Mouse (Mus musculus) stomach, embryonic 14.5 days (tissue): ENCODE measurements around the gene Fam90a1b. TPM values are rescaled to one million over a fixed set of nuclear protein-coding genes. Genes with fewer than 3 reads are reported as not detected.
"Not testable (repeated sequence)": the region's sequence is repeated elsewhere in the genome, so short reads cannot be mapped to it uniquely, and the experiment has no call there.

Experiments used
- ATAC-seq: fragments of 200-750 bp; cut with Nextera tagmentation; 2 replicates; pipeline ENCODE4 v1.8.0; 2017; ENCODE audit warnings: low read depth, moderate TSS enrichment; ENCODE audit not compliant: insufficient number of reproducible peaks, insufficient read depth, low FRiP score
- H3K27ac ChIP-seq: fragments of 300-500 bp; sonication (generic); 2 replicates; pipeline ENCODE4 v1.5.1; 2014; ENCODE audit warnings: mild to moderate bottlenecking, low read length, moderate library complexity, mixed read lengths
- H3K27me3 ChIP-seq: fragments of 300-500 bp; sonication (generic); 2 replicates; pipeline ENCODE4 v1.6.1; 2014; ENCODE audit warnings: low read length, control low read depth, mixed read lengths; ENCODE audit not compliant: control insufficient read depth, insufficient read depth
- H3K36me3 ChIP-seq: fragments of 300-500 bp; sonication (generic); 2 replicates; pipeline ENCODE4 v1.6.1; 2014; ENCODE audit warnings: mild to moderate bottlenecking, control low read depth, low read length, moderate library complexity, mixed read lengths; ENCODE audit not compliant: control insufficient read depth, insufficient read depth
- H3K4me1 ChIP-seq: fragments of 300-500 bp; sonication (generic); 2 replicates; pipeline ENCODE4 v1.6.1; 2014; ENCODE audit warnings: low read length, control low read depth, mixed read lengths; ENCODE audit not compliant: control insufficient read depth, insufficient read depth
- H3K4me2 ChIP-seq: fragments of 300-500 bp; sonication (generic); replicated peaks from 2 replicates; pipeline ENCODE4 v1.6.1; 2014; ENCODE audit warnings: low read depth, low read length, control low read depth
- H3K4me3 ChIP-seq: fragments of 300-500 bp; sonication (generic); 2 replicates; pipeline ENCODE4 v1.5.1; 2014; ENCODE audit warnings: low read depth, low read length, control low read depth
- H3K9ac ChIP-seq: fragments of 300-500 bp; sonication (generic); replicated peaks from 2 replicates; pipeline ENCODE4 v1.6.1; 2014; ENCODE audit warnings: low read depth, mild to moderate bottlenecking, control low read depth, low read length, moderate library complexity, mixed read lengths
- H3K9me3 ChIP-seq: fragments of 300-500 bp; sonication (generic); 2 replicates; pipeline ENCODE4 v1.6.1; 2016; ENCODE audit warnings: low read depth, low read length, control low read depth; ENCODE audit not compliant: control insufficient read depth
- WGBS: fragments of 180-500 bp; shearing (Covaris S2); extraction: QIAGEN DNeasy Blood & Tissue Kit; methylation state at CpG from one replicate; pipeline ENCODE4 v1.1.7; 2014; 5-methylcytosine and 5-hydroxymethylcytosine counted together
- polyA plus RNA-seq: library from polyadenylated mRNA; unstranded; fragments of >200 nt; fragmentation: Nextera tagmentation; extraction: Ambion mirVana; gene quantifications from 2 replicates; pipeline ENCODE4 v1.2.1, GENCODE M21; 2014

Fam90a1b gene
- 0.13 and 0.18 TPM in 2 replicates for polyA plus RNA-seq

DNA sequence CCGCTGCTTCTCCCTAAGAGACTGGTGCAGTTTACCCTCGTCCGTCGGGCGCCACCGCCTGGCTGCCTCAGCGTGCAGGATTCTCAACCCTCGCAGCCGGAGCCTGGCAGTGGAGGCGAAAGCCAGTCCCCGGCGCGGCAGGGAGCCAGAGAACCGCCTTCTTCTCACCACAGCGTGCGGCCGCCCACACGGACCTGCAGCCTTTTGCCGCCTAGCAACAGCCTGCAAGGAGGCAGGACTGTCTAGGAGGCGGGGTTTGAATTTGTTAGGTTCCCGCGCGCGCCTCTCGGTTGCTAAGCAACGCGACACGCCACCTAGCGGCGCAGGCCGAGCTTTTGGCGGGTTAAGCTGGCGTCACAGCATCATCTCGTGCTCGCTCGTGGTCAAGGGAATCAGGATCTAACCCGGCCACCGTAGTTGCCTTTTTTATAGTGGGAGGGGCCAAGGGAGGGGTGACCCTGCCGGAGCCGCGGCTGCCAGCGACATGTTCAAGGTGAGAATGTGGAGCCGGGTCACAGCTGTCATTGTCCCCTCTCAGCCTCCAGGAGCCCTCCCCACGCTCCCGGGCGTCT, at the start of gene Fam90a1b, which contains the start of gene Apoo:
Gene Fam90a1b, minus strand, starts transcription at position 108 of the 572 bp plus-strand sequence.
Gene Apoo, plus strand, starts transcription at position 448 of the 572 bp plus-strand sequence.
- peak within 1 kb of the TSS; percentile 36; the same call in 1 of the 2 replicates for H3K9ac ChIP-seq
- 0 out of 2 replicates have a peak, but pooled peaks cover 4% of the 10 kb centered on the region for H3K27me3 ChIP-seq
- peak within 1 kb of the TSS; percentile 50 for H3K4me3 ChIP-seq
- peak within 1 kb of the TSS; percentile 40 for H3K4me2 ChIP-seq
- no peaks in the 10 kb centered on the region for H3K36me3 ChIP-seq
- no peaks in the 10 kb centered on the region for H3K9me3 ChIP-seq
- 20% methylated on average over 42 of the region's 46 CpGs for WGBS
- ATAC-seq: peak; percentile 99
- no peaks in the 10 kb centered on the region for H3K4me1 ChIP-seq
- no peak within 1 kb of the TSS for H3K27ac ChIP-seq

DNA sequence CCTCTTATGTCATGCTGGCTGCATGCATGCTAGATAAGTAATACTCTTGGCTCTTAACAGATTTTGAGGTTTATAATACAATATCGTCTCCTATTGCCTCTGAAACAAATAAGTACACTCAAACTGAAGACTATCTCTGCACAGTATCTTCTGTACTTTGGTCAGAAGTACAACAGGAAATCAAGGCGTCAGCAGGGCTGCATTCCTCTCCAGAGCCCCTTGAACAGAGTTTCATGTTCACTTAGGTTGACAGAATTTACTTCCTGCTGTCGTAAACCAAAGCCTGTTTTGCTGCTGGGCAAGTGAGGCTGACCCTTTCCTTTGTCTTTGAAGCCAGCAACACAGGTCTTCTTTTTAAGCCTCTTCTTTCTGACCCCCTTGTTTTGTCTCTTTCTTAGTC, 42.4 kb upstream of the Fam90a1b start:
- H3K27me3 ChIP-seq: no peaks in the 10 kb centered on the region
- H3K27ac ChIP-seq: no peak overlapping the region
- no peak overlapping the region for H3K4me3 ChIP-seq
- H3K36me3 ChIP-seq: no peaks in the 10 kb centered on the region
- no peaks in the 10 kb centered on the region for H3K4me1 ChIP-seq
- 51% methylated on average over 3 of the region's 3 CpGs for WGBS
- no peaks in the 10 kb centered on the region for H3K9me3 ChIP-seq
- H3K9ac ChIP-seq: no peak overlapping the region
- no peak for ATAC-seq
- H3K4me2 ChIP-seq: no peak overlapping the region

DNA sequence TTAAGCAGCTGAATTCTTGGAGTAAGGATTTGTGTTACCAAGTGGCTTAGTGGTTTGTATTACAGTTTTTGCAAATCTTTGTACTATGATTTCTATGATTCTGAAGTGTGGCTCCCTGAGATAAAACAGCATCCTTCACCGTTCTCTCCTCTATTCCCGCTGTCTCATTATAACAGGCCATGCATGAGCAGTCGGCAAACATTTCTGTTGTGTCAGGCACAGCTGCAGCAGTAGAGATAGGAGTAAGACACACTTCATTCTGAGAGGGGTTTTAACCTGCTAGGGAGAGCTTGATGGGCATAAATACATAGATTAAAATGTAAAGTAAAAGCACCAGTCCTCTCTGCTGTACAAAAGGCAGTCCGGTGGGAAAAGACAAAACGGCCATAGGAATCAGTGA, 12.2 kb upstream of the Fam90a1b start:
- Histone ChIP-seq H3K27ac (no peak overlapping the region), H3K9me3 (no peaks in the 10 kb centered on the region), H3K36me3 (no peaks in the 10 kb centered on the region), H3K9ac (no peak overlapping the region), H3K27me3 (no peaks in the 10 kb centered on the region), H3K4me3 (no peak overlapping the region), H3K4me2 (no peak overlapping the region), H3K4me1 (no peaks in the 10 kb centered on the region)
- ATAC-seq: no peak
- WGBS: 79% methylated on average over 5 of the region's 5 CpGs

DNA sequence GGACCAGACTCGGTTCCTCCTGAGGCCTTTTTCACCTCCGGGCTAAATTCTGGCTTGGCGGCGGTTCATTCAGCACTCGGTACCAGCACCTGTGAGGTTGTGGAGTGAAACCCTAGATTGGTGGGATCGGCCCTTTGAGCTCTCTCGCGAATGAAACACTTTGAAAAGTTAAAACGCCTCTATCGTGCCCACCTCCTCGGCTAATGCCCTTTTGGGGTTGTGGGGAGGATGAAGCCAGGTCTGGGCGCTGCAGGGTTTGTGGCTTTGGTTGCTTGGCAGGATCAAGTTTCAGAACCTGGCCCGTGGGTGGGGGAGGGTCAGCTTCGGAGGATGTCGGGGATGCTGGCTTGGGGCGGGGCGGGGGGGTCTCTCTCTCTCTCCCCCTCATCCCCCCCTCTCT, 671 bp upstream of the Fam90a1b start:
- H3K27ac ChIP-seq: no peak overlapping the region
- no peaks in the 10 kb centered on the region for H3K4me1 ChIP-seq
- no peaks in the 10 kb centered on the region for H3K9me3 ChIP-seq
- H3K36me3 ChIP-seq: no peaks in the 10 kb centered on the region
- 31% methylated on average over 17 of the region's 17 CpGs for WGBS
- 0 out of 2 replicates have a peak, but pooled peaks cover 4% of the 10 kb centered on the region for H3K27me3 ChIP-seq
- peak overlapping the region; percentile 35 for H3K4me2 ChIP-seq
- H3K4me3 ChIP-seq: peak overlapping the region; percentile 50
- ATAC-seq: peak; percentile 24; the same call in 1 of the 2 replicates
- peak overlapping the region; percentile 36; the same call in 1 of the 2 replicates for H3K9ac ChIP-seq

DNA sequence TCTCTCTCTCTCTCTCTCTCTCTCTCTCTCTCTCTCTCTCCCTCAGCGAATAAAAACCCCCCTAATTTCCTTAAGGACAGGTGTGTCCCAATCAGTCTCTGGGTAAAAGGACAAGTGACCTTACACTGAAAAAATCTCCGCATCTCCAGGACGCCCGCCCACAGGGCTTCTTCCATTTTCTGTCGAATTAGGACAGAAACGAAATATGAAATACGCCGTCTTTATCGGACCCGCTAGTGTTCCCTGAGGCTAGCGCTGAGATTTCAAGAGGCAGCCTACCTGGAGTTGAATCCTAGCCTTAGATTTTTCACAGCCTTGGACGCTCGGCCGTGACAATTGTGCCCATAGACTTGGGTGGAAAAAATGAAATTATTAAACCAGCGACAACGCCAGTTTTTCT, 548 bp downstream of the Fam90a1b start:
- H3K9ac ChIP-seq: no peak overlapping the region
- H3K4me2 ChIP-seq: peak overlapping the region; percentile 40
- no peak for ATAC-seq
- H3K27me3 ChIP-seq: 0 out of 2 replicates have a peak, but pooled peaks cover 4% of the 10 kb centered on the region
- H3K36me3 ChIP-seq: no peaks in the 10 kb centered on the region
- peak overlapping the region; percentile 16 for H3K4me3 ChIP-seq
- H3K9me3 ChIP-seq: no peaks in the 10 kb centered on the region
- 21% methylated on average over 16 of the region's 16 CpGs for WGBS
- H3K27ac ChIP-seq: no peak overlapping the region
- H3K4me1 ChIP-seq: no peaks in the 10 kb centered on the region

DNA sequence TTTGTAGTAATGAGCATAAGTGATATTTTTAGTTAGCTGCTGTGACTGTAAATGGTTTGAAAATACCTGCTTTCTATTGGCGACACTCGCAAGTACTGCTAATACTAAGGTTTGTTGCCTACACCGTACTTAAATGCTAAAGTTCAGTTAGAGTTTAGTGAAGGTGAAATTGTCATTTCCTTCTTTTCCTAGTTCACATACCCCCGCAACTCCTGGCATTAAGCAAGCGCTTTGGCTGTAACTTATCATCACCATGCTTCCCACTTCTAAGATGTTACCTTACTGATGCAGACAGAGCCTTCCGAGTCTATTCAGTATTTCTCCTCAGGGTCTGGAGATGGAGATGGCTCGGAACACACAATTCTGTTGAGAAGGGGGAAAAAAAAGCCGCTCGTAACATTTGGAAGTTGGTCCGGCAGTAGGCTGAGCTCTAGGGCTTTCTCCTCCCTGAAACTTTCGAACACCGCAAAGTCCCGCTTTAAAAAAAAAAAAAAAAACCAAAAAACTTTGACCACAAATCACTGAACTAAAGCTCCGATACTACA, 1.1 kb downstream of the Fam90a1b start:
- H3K4me3 ChIP-seq: 0 out of 2 replicates have a peak overlapping the region, but pooled peaks have one; percentile 16
- H3K4me2 ChIP-seq: no peak overlapping the region
- H3K27ac ChIP-seq: no peak overlapping the region
- H3K4me1 ChIP-seq: no peaks in the 10 kb centered on the region
- no peak for ATAC-seq
- no peaks in the 10 kb centered on the region for H3K9me3 ChIP-seq
- H3K9ac ChIP-seq: no peak overlapping the region
- 0 out of 2 replicates have a peak, but pooled peaks cover 4% of the 10 kb centered on the region for H3K27me3 ChIP-seq
- no peaks in the 10 kb centered on the region for H3K36me3 ChIP-seq
- 27% methylated on average over 14 of the region's 14 CpGs for WGBS

DNA sequence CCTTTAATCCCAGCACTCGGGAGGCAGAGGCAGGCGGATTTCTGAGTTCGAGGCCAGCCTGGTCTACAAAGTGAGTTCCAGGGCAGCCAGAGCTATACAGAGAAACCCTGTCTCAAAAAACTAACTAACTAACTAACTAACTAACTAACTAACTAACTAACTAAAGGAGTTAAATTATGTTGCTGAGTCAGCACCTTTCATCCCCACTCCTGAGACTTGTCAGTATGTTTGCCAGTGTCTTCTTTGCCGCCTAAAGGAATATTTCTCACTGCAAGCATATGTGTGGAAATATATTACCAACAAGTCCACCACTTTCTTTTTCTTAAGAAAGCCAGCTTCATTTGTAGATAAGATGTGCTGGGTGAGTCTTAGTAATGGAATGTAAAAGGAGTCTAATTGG, 22.9 kb downstream of the Fam90a1b start:
- H3K4me2 ChIP-seq, ATAC-seq, H3K9me3 ChIP-seq, H3K9ac ChIP-seq, H3K27me3 ChIP-seq, H3K4me3 ChIP-seq, H3K36me3 ChIP-seq, H3K4me1 ChIP-seq, H3K27ac ChIP-seq: not testable (repeated sequence)
- 94% methylated on average over 4 of the region's 4 CpGs for WGBS

DNA sequence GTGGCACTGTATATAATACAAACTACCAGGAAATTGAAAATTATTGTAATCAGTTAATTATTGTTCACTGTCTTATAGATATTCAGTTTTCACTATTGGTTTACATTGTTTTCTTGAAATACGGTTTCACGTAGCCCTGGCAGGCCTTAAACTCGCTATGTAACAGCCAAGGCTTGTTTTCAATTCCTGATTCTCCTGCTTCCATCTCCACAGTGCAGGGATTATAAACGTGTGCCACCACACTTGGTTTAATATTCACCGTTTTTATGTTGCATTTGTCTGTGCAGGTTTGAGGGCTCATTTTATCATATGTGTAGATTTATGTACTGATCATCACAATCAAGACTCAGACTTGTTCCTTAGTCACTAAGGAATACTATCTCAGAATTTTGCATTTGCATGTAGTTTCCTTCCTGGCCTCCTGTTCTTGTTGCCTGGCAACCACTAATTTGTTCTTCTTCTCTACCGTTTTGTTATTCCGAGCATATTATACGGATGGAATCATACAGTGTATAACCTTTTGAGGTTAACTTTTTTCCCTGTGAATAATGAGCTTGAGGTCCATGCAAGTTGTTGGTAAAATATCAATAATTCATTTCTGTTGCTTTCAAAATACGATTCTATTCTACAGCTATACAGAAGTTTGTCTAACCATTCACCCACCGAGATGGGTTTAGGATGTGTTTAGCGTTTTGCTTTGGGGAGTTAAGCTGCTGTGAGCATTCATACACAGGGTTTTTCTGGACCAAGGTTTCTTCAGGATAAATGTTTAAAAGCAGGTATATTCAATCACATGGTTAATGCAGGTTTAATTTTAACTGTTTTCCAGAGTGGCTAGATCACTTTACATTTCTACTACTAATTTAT, 45.3 kb downstream of the Fam90a1b start:
- no peak overlapping the region for H3K4me2 ChIP-seq
- no peak overlapping the region for H3K9ac ChIP-seq
- no peak overlapping the region for H3K27ac ChIP-seq
- no peaks in the 10 kb centered on the region for H3K4me1 ChIP-seq
- no peaks in the 10 kb centered on the region for H3K36me3 ChIP-seq
- H3K9me3 ChIP-seq: no peaks in the 10 kb centered on the region
- H3K27me3 ChIP-seq: no peaks in the 10 kb centered on the region
- ATAC-seq: no peak
- WGBS: 81% methylated on average over 11 of the region's 11 CpGs
- no peak overlapping the region for H3K4me3 ChIP-seq
